Mouse (Mus musculus): Measurements from ENCODE around the gene Cmya5.

DNA sequence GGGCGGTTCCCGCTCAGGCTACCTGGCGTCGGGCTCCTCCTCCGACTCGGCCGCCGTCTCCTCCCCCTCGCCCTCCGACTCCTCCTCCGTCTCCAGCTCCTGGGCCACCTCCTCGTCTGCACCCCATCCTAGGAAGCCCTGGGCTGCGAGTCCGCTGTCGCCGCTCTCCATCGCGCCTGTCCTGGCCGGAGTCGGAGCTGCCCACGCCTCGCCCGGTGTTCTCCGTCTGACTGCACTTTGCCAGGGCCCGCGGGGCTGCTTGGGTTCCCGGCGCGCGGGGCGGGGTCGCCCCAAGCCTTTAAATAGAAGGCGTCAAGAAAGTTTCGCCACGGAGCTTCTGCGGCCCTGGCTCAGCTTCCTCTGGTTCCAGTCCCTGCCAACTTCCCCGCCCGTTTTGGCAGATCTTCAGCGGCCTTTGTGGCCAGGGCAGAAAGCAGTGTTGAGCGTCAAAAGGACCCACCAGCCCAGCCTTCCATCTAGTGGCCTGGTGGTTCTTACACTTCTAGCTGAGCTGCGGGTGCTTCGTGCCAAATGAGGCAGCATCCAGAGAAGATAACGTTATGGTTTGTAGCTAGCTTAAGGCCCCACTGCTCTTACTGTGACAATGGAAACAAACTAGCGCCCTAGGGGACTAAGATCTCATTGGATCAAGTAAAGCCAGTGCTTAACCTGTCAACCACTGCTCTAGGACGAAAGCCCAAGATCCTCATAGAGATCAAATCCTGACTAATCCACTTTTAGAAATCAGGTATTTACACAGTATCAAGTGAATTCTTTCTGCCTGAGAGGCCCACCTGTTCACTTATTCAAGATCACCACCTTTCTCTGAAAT is at the start of gene Cmya5:
- TF ChIP-seq CTCF (conservative IDR thresholded peaks at IDR 0.05; ENCODE audit: low read length) (no peak), POU5F1 (IDR thresholded peaks at IDR 0.05; ENCODE audit: borderline replicate concordance, low read length) (no peak)
